ENCODE assay signal across 19 mouse cellular contexts in genomic region chr4:10079565-10080169, GRCm38 (mm10).
DNase-seq lines count a peak whose midpoint lies in the region; ATAC-seq lines count a peak whose summit lies in the region.
"Had no signal": no experiment of that assay in that cellular context is flagged by ENCODE, and none has a peak within 500 bp of the region (broad histone marks: within the 10 kb centered on the region; RNA-seq: fewer than 3 reads in every experiment).

No protein-coding gene starts in this region.

- H3K36me3 ChIP-seq in forebrain, embryonic 16.5 days (ENCODE audit: control insufficient read depth, insufficient read depth), result no peaks in the 10 kb centered on the region
- H3K36me3 ChIP-seq in forebrain, embryonic 13.5 days (ENCODE audit: poor library complexity, severe bottlenecking), result no peaks in the 10 kb centered on the region
- H3K36me3 ChIP-seq in heart, embryonic 12.5 days, result no peaks in the 10 kb centered on the region
- H3K36me3 ChIP-seq: G1E; midbrain, embryonic 15.5 days; stomach, embryonic 15.5 days had no signal

- H3K27me3 ChIP-seq in forebrain, embryonic 16.5 days (replicated peaks; ENCODE audit: control insufficient read depth, insufficient read depth, low read length), result no peaks in the 10 kb centered on the region
- no peaks in the 10 kb centered on the region for H3K27me3 ChIP-seq in forebrain, embryonic 13.5 days
- H3K27me3 ChIP-seq in heart, embryonic 12.5 days (replicated peaks), result no peaks in the 10 kb centered on the region
- H3K27me3 ChIP-seq: midbrain, embryonic 15.5 days; stomach, embryonic 15.5 days had no signal

- no peak overlapping the region for H3K4me3 ChIP-seq in forebrain, embryonic 16.5 days (replicated peaks; ENCODE audit: low read length)
- H3K4me3 ChIP-seq in forebrain, embryonic 13.5 days, result no peak overlapping the region
- H3K4me3 ChIP-seq in heart, embryonic 12.5 days, result no peak overlapping the region
- H3K4me3 ChIP-seq: midbrain, embryonic 15.5 days; myocyte; stomach, embryonic 15.5 days had no signal

- no peak overlapping the region for H3K27ac ChIP-seq in forebrain, embryonic 16.5 days (ENCODE audit: low read length)
- no peak overlapping the region for H3K27ac ChIP-seq in forebrain, embryonic 13.5 days
- peak overlapping the region; percentile 66 for H3K27ac ChIP-seq in heart, embryonic 12.5 days (ENCODE audit: poor library complexity, severe bottlenecking)
- H3K27ac ChIP-seq: hindbrain, postnatal 0 days; midbrain, embryonic 15.5 days; stomach, embryonic 15.5 days had no signal

- no peak overlapping the region for H3K4me2 ChIP-seq in forebrain, embryonic 16.5 days (ENCODE audit: low read length)
- no peak overlapping the region for H3K4me2 ChIP-seq in forebrain, embryonic 13.5 days
- H3K4me2 ChIP-seq in heart, embryonic 12.5 days, result no peak overlapping the region
- H3K4me2 ChIP-seq: midbrain, embryonic 15.5 days; stomach, embryonic 15.5 days had no signal

- peak; percentile 62 for ATAC-seq in forebrain, embryonic 16.5 days
- ATAC-seq in forebrain, embryonic 13.5 days, result no peak
- no peak for ATAC-seq in heart, embryonic 12.5 days (ENCODE audit: insufficient number of reproducible peaks, low FRiP score)
- ATAC-seq: hindbrain, postnatal 0 days; midbrain, embryonic 15.5 days had no signal

- no peak for DNase-seq in heart, adult 9 months (ENCODE audit: low spot score in 2 of 2)
- peak; percentile 9 for DNase-seq in retina, adult 2 months (ENCODE audit: low read depth, low spot score)
- DNase-seq in retina, embryonic 14.5 days (ENCODE audit: low spot score), result no peak
- no peak for DNase-seq in adrenal gland, postnatal 10 days
- no peak for DNase-seq in adrenal gland, postnatal 14 days
- DNase-seq: cerebellum, adult 8-10 months; gastrocnemius, postnatal 25 days; kidney, adult 2 months; kidney, postnatal 14 days; lung, postnatal 36 days; thymus, adult 2 months had no signal

- 52% methylated on average over 3 of the region's 3 CpGs for WGBS in forebrain, embryonic 16.5 days
- 61% methylated on average over 3 of the region's 3 CpGs for WGBS in forebrain, embryonic 13.5 days
- WGBS in heart, embryonic 12.5 days, result 34% methylated on average over 3 of the region's 3 CpGs

- no peak overlapping the region for H3K9ac ChIP-seq in forebrain, embryonic 16.5 days (replicated peaks; ENCODE audit: low read depth, low read length)
- no peak overlapping the region for H3K9ac ChIP-seq in forebrain, embryonic 13.5 days
- H3K9ac ChIP-seq in heart, embryonic 12.5 days, result no peak overlapping the region
- H3K9ac ChIP-seq: midbrain, embryonic 15.5 days; stomach, embryonic 15.5 days had no signal

- no peaks in the 10 kb centered on the region for H3K4me1 ChIP-seq in forebrain, embryonic 16.5 days (replicated peaks; ENCODE audit: control insufficient read depth, insufficient read depth, low read length)
- H3K4me1 ChIP-seq in forebrain, embryonic 13.5 days, result no peaks in the 10 kb centered on the region
- peaks cover 15% of the 10 kb centered on the region for H3K4me1 ChIP-seq in heart, embryonic 12.5 days (replicated peaks)
- H3K4me1 ChIP-seq: midbrain, embryonic 15.5 days; stomach, embryonic 15.5 days had no signal

- no peaks in the 10 kb centered on the region for H3K9me3 ChIP-seq in forebrain, embryonic 16.5 days (ENCODE audit: control insufficient read depth, low read length)
- H3K9me3 ChIP-seq in forebrain, embryonic 13.5 days (replicated peaks), result no peaks in the 10 kb centered on the region
- H3K9me3 ChIP-seq in heart, embryonic 12.5 days (replicated peaks), result no peaks in the 10 kb centered on the region
- H3K9me3 ChIP-seq: G1E; midbrain, embryonic 15.5 days; stomach, embryonic 15.5 days had no signal
